Mouse (Mus musculus): ENCODE measurements around the gene Ephb6. TPM values are rescaled to one million over a fixed set of nuclear protein-coding genes. Genes with fewer than 3 reads are reported as not detected.

The Ephb6 gene
- polyA plus RNA-seq, 1 experiment from 2014 or later: 28.4 TPM

DNA sequence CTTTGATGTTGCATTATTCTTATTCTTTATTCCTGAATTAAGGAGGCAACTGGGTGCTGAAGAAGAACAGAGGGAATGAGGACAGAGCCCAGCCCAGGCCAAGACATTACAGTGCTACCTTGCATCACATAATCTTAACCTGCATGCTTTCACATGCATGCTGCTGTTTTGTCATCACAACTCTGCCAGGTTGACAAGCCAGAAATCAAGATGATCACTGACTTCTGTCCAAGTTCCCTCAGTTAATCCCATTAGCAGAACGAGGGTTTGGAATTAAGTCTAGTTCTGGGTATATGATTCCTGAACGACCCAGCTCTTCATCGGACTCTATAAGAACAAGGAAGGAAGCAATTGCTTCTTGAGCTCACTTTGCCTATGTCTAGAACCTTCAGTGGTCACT lies 40.9 kb downstream of the Ephb6 start:
- no peak for ATAC-seq (ENCODE audit: insufficient number of reproducible peaks, low FRiP score, low TSS enrichment, low read depth)

DNA sequence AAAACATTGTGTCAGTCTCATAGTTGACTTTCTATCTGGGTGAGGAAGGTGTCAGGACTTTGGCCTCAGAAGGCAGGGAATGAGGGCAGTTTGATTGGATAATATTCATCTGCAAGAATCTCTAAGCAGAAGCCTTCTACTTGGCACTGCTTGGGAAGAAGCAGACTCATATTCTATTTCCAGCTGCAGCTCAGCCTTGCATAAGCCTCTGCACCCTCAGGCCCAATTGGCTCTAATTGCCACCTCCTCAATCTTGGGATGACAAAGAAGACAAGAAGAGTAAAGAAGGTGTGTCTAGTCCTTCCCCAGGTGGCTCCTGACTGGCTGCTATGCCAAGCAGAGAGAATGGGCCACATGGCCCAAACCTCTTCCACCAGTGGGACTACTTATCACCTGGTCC lies 41.4 kb downstream of the Ephb6 start:
- no peaks in the 10 kb centered on the region for H3K9me3 ChIP-seq (replicated peaks)
- no peaks in the 10 kb centered on the region for H3K36me3 ChIP-seq
- no peak overlapping the region for H3K4me3 ChIP-seq (replicated peaks)
- H3K27ac ChIP-seq (replicated peaks): no peak overlapping the region
- no peak overlapping the region for H3K4me2 ChIP-seq (replicated peaks)
- H3K4me1 ChIP-seq: no peaks in the 10 kb centered on the region
- ATAC-seq (ENCODE audit: insufficient number of reproducible peaks, low FRiP score, low TSS enrichment, low read depth): no peak
- H3K9ac ChIP-seq: no peak overlapping the region
- no peaks in the 10 kb centered on the region for H3K27me3 ChIP-seq

More for the DNA sequence above, 40.9 kb downstream of the Ephb6 start:
- Histone ChIP-seq H3K27me3 (no peaks in the 10 kb centered on the region), H3K36me3 (no peaks in the 10 kb centered on the region), H3K4me2 (replicated peaks) (no peak overlapping the region), H3K9ac (no peak overlapping the region), H3K4me1 (no peaks in the 10 kb centered on the region), H3K27ac (replicated peaks) (no peak overlapping the region), H3K4me3 (replicated peaks) (no peak overlapping the region), H3K9me3 (replicated peaks) (no peaks in the 10 kb centered on the region)
- 84% methylated on average over 3 of the region's 3 CpGs for whole genome bisulfite sequencing

- H3K36me3 ChIP-seq: no peaks in the 10 kb centered on the region
- ATAC-seq (ENCODE audit: insufficient number of reproducible peaks, low FRiP score, low TSS enrichment, low read depth): no peak
- 95% methylated on average over 5 of the region's 5 CpGs for WGBS
Measured at GRCm38 (mm10) chr6:41653173-41653572, 47.9 kb downstream of the Ephb6 start.

GRCm38 (mm10) chr6:41654648-41655047 lies 49.4 kb downstream of the Ephb6 start:
- no peak overlapping the region for H3K27ac ChIP-seq (replicated peaks)
- no peak overlapping the region for H3K4me2 ChIP-seq (replicated peaks)
- WGBS: 83% methylated on average over 8 of the region's 8 CpGs

More at GRCm38 (mm10) chr6:41653173-41653572, 47.9 kb downstream of the Ephb6 start:
- Histone ChIP-seq H3K4me2 (replicated peaks) (no peak overlapping the region), H3K4me1 (no peaks in the 10 kb centered on the region), H3K4me3 (replicated peaks) (no peak overlapping the region), H3K9me3 (replicated peaks) (no peaks in the 10 kb centered on the region), H3K27me3 (no peaks in the 10 kb centered on the region), H3K9ac (no peak overlapping the region), H3K27ac (replicated peaks) (no peak overlapping the region)

DNA sequence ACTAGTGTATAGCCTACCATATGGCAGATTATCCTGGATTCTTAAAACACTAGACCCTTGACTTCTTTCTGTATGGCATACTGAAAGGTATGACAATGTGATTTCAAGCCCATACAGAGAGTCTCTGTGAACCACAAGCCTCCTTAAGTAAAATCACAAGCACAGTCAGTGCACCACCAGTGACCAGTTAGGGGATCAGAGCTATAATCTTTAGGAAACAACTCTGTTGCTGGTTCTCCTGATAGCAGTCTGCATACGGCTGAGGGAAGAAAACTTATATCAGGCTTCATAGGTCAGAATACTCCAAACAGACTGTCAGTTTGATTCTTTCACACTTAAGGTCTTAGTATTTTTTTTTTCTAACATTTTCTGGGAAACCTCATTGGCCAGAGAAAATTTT lies 53.2 kb downstream of the Ephb6 start:
- no peaks in the 10 kb centered on the region for H3K27me3 ChIP-seq
- no peak for ATAC-seq (ENCODE audit: insufficient number of reproducible peaks, low FRiP score, low TSS enrichment, low read depth)
- no peak overlapping the region for H3K4me3 ChIP-seq (replicated peaks)
- no peaks in the 10 kb centered on the region for H3K4me1 ChIP-seq
- no peak overlapping the region for H3K9ac ChIP-seq
- no peaks in the 10 kb centered on the region for H3K9me3 ChIP-seq (replicated peaks)
- H3K4me2 ChIP-seq (replicated peaks): no peak overlapping the region
- H3K36me3 ChIP-seq: no peaks in the 10 kb centered on the region
- WGBS: 67% methylated on average over 1 of the region's 1 CpGs
- H3K27ac ChIP-seq (replicated peaks): no peak overlapping the region

More at GRCm38 (mm10) chr6:41654648-41655047, 49.4 kb downstream of the Ephb6 start:
- no peak for ATAC-seq (ENCODE audit: insufficient number of reproducible peaks, low FRiP score, low TSS enrichment, low read depth)
- H3K9ac ChIP-seq: no peak overlapping the region
- no peak overlapping the region for H3K4me3 ChIP-seq (replicated peaks)
- no peaks in the 10 kb centered on the region for H3K4me1 ChIP-seq
- no peaks in the 10 kb centered on the region for H3K27me3 ChIP-seq
- H3K36me3 ChIP-seq: no peaks in the 10 kb centered on the region
- no peaks in the 10 kb centered on the region for H3K9me3 ChIP-seq (replicated peaks)

- Histone ChIP-seq H3K36me3 (no peaks in the 10 kb centered on the region), H3K4me3 (replicated peaks) (no peak overlapping the region), H3K27ac (replicated peaks) (no peak overlapping the region), H3K9me3 (replicated peaks) (no peaks in the 10 kb centered on the region), H3K4me2 (replicated peaks) (no peak overlapping the region), H3K4me1 (no peaks in the 10 kb centered on the region), H3K9ac (no peak overlapping the region), H3K27me3 (no peaks in the 10 kb centered on the region)
- no peak for ATAC-seq (ENCODE audit: insufficient number of reproducible peaks, low FRiP score, low TSS enrichment, low read depth)
- WGBS: 33% methylated on average over 2 of the region's 2 CpGs
Measured at GRCm38 (mm10) chr6:41662320-41662719, 57.0 kb downstream of the Ephb6 start.

Other genes with a start within 250 kb of the Ephb6 start
- not detected in 2 replicates for gene Prss3, start 227.8 kb upstream of the Ephb6 start, polyA plus RNA-seq (2015; fragmentation: Nextera tagmentation; extraction: Ambion mirVana)
- not detected in 2 replicates for gene Gm5771, start 213.1 kb upstream of the Ephb6 start, polyA plus RNA-seq (2015; fragmentation: Nextera tagmentation; extraction: Ambion mirVana)
- gene Gm10334, start 159.3 kb upstream of the Ephb6 start, polyA plus RNA-seq (2015; fragmentation: Nextera tagmentation; extraction: Ambion mirVana): not detected in 2 replicates
- gene Prss1, start 146.6 kb upstream of the Ephb6 start, polyA plus RNA-seq (2015; fragmentation: Nextera tagmentation; extraction: Ambion mirVana): 0.28 TPM in 1 of 2 replicates, not detected in the other
- gene Prss2, start 83.7 kb upstream of the Ephb6 start, polyA plus RNA-seq (2015; fragmentation: Nextera tagmentation; extraction: Ambion mirVana): not detected in 2 replicates
- gene Trpv6, start 30.9 kb downstream of the Ephb6 start, polyA plus RNA-seq (2015; fragmentation: Nextera tagmentation; extraction: Ambion mirVana): 1.8 and 2.0 TPM in 2 replicates
- gene Trpv5, start 75.3 kb downstream of the Ephb6 start, polyA plus RNA-seq (2015; fragmentation: Nextera tagmentation; extraction: Ambion mirVana): not detected in 2 replicates
- gene Llcfc1, start 78.9 kb downstream of the Ephb6 start, polyA plus RNA-seq (2015; fragmentation: Nextera tagmentation; extraction: Ambion mirVana): not detected in 2 replicates
- 0.81 and 0.94 TPM in 2 replicates for gene Kel, start 98.9 kb downstream of the Ephb6 start, polyA plus RNA-seq (2015; fragmentation: Nextera tagmentation; extraction: Ambion mirVana)
- not detected in 2 replicates for gene Olfr459, start 169.7 kb downstream of the Ephb6 start, polyA plus RNA-seq (2015; fragmentation: Nextera tagmentation; extraction: Ambion mirVana)
- gene Pip, start 242.1 kb downstream of the Ephb6 start, polyA plus RNA-seq (2015; fragmentation: Nextera tagmentation; extraction: Ambion mirVana): not detected in 2 replicates
- gene Sval2, start 247.5 kb downstream of the Ephb6 start, polyA plus RNA-seq (2015; fragmentation: Nextera tagmentation; extraction: Ambion mirVana): not detected in 2 replicates